Mouse (Mus musculus) activated CD4-positive, CD25-positive, alpha-beta regulatory T cell, adult 4 months (primary cell): Measurements from ENCODE around the gene Plagl2. TPM values are rescaled to one million over a fixed set of nuclear protein-coding genes. Genes with fewer than 3 reads are reported as not detected.

Experiments
- ATAC-seq: one replicate; pipeline ENCODE4 v1.8.0; 2017
- polyA plus RNA-seq, 2 experiments: library from polyadenylated mRNA; unstranded; fragments of 100-300 nt; shearing (Covaris generic); gene quantifications; one replicate each; pipeline ENCODE4 v1.2.1; 2017

The Plagl2 gene
- polyA plus RNA-seq, 2 experiments from 2014 or later: 20.9 to 26.3 TPM

DNA sequence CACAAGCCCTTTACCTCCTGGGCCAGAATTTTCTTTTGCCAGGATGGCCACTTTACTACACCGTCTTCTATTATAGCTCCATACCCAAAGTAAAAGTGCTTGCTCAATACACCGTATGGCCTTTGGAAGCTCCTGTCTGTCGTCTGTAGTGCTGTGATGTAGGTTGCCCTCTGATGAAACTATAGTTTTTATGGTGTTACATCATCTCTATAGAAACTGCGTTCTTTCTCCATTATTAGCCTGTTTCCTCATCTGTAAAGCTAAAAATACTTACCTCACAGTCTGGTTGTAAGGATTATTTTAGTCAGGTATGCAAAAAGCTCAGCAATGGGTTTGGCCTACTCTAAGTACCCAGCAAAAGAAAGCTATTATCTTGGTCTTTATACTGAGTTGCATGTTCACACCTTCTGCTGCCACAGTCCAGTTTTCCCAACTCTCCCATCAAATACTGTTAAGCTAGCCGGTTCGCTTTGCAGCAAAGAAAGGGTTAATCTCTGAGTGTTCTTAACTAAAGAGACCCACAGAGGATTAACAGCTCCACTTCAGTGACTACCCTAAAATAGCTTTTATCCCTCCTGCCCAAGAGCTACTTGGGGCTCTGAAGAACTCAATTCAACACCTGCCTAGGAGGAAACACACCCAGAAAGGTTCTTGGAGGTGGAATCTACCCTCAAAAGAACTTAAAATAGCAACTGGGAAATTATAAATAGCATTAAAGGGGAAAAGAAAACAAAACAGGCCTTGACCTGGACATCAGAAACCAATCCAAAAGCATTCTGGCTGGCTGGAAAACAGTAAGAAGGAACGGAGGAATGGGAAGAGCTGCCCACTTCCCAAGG, 2.0 kb downstream of the Plagl2 start:
- ATAC-seq: no peak

DNA sequence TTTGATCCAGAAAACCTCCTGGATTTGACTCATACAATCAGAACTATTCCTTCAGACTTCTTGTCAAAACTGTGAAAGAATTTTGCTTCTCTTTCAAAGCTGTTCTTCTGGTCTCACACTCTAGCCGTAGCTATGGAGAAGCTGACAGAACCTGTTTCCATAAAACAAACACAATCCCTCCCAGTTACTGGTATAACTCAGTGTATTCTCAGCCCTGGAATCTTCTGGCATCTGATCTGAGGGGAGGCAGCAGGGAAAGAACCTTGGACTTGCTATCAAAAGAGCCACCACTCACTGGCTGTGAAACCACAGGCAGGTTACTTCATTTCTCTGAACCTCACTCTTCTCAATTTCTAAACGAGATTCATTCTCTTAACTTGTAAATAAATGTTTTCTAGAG, 2.8 kb downstream of the Plagl2 start:
- no peak for ATAC-seq

DNA sequence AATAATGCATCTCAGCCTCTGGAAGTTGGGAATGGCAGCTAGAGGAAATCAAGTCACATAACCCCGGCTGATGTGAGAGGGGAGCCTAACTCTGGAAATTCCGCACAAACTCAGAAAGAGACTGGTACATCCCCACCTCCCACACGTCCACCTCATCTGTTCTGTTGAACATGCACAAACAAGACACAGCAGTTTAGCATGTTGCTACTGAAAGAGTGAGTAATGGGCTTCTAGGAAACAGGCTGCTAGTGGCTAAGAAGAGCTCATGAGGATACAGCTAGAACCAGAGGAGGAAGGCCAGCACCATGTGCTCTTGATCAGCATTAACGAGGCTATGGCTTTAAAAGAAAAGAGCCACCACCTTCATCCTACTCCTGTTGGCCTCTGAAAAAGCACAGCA, 3.3 kb downstream of the Plagl2 start:
- ATAC-seq: peak; percentile 30

DNA sequence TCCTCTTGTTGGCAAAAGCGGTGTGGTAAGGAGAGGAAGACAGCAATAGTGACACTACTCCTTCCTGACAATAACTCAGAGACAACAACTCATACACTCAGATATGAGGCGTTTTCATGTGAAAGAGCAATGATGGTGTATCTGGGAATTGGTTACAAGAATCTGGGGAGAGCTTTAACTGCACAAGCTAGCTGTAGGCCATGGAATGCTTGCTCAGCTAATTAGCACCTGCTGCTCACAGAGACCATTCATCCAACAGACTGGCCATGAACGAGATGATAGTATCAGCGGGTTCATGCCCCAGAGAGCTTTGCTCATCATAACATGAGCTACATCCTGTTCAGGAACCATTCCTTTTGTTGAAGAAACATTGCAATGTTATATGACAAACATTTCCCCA, 4.0 kb downstream of the Plagl2 start:
- no peak for ATAC-seq

DNA sequence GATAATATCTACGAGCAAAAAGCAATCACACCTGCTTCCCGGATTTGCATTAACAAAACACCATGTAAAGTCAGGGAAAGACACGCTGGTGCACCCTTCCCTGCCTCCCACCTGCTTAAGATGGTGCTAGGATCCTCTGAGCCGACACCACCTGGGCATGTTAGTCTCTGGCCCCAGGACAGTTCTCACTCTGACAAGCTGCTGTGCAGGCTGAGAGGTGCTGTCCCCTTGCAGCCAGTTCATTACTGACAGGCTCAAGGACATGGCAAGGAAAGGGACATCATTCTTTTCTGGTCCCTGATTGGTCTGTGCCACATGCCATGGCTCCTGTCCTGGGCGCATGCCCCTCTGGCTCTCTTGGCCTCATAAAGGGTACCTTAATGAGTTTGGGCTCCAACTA, 12.7 kb downstream of the Plagl2 start:
- no peak for ATAC-seq

DNA sequence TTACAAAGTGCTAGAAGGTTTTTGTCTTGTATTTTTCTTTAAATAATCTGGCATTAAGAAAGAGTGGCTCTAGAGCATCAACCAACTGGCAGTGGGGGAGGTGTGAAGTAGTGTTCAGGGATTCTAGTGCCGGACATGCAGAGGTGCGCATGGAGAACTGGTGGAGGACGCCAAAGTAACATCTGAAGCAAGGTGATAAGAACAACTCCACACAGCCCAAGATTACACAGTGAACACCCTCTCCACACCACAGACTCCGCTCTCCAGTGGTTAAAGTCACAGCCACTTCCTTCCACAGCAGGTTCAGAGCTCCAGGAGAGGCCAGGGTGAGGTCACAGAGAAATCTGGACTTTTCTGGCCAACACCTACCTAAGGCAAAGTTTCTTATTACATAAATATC, 13.3 kb downstream of the Plagl2 start:
- no peak for ATAC-seq

DNA sequence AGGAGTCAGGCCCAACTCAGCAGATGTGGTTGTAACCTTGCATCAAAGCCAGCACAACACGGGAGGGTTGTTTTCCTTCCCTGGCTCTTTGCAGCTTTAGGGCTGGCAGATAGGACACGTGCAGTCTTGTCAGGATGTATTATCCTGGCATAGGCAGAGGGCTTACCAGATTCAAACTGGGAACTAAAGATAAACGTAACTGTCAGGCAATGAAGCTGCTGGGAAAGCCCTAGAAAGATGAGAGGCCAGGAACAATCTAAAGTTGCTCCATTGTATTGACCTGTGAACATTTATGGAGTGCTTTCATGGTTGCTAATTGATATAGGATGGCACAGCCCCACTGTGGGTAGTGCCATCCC, 15.7 kb downstream of the Plagl2 start:
- ATAC-seq: no peak

DNA sequence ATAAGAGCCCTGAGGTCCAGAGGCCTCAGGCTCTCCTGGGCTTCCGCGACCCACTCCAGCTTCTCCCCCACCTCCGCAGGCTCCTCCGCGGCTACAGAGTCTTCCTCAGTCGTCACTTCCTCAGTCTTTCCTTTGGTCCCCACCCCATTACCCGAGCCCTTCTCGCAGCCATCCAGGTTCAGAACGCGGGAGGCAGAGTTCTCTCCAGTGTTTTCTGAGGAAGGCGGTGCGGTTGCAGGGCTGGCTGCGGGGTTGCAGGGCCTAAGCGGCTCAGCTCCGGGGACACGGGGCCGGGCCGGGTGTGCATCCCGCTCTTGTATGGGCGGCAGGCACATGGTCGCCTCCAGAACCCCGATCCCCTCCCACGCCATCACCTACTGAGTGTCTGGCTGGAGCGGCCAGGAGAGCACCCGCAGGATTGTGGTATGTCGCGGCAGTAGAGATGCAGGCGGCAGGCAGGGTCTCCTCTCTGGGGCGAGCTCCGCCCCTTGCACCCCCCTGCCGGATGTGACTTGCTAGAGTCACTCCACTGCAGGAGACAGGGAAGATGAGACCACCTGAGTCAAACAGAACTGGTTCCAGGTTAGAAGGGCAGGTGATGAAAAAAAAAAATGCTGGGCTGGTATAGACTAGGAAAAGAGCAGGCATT, 16.2 kb downstream of the Plagl2 start, which contains the start of gene Tspyl3:
Tspyl3 (minus strand) TSS at position 496 of the 649 bp plus-strand sequence.
- ATAC-seq: peak; percentile 82

DNA sequence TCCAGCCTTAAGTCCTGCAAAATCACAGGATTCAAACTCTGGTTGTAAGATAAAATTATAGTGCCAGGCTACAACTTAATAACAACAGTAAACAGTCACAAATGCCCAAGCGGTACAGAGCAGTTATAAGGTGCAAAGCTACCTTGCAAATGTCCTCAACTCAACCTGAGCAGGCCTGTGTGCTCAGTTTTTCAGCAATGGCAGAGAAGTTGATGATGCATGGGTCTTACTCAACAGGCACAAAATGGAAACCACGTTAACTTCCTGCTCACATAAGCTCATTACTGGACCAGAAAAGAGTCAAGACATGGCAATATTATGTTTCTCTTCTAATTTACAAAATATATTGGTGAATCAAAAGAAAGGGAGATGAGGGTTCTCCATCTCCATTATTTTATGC, 18.7 kb downstream of the Plagl2 start:
- ATAC-seq: no peak

DNA sequence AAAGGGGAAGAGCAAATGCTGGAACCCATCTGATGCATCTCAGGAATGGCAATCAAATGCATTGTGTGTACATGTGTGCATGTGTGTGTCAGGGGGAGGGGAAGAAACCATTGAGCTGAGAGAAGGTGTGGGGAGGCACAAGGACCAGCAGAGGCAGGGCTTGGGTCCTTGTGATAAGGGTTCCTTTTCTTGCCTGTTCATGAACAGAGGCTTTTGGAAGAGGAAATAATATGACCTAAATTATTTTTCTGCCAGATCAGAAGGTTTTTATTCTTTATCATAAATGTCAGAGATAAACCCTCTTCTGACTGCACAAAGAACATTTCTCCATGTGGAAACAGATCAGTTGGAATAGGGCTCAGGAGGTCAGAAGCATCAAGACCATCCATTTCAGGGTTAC, 19.1 kb downstream of the Plagl2 start:
- no peak for ATAC-seq

DNA sequence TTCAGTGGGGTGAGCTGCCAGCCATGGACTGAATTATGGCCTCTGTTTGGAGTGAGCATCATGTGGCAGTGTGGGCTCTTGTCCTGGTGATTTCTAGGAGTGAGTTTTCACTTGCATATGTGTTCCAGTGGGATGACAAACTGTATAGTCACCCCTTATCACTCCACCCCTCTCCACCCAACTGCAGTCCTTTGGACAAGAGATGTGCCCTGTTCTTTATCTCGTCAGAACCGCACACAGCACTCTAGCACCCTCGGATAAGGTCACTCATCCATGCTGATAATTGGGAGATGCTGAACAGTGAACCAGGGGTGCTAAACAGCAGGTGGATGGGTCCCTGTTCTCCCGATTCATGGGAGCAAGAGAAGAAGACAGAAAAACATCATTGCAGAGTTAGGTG, 19.6 kb downstream of the Plagl2 start:
- no peak for ATAC-seq

DNA sequence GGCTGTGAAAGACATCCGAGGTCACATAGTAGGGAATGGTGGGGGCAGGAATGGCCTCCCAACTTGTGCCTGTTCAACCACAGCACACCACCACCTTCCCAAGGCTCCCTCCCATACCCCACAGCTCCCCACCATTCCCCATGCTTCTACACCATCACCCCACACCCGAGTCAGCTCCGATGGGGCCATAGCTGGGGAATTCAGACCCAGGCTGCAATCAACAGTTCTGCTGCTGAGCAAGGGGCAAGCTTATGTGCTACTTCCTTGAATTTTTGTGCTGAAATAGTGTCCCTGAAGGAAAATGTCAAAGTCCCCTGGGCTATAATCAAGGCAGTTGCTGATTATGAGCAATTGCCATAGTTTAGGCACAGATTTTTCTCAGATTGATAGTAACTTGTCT, 22.7 kb downstream of the Plagl2 start:
- ATAC-seq: no peak

DNA sequence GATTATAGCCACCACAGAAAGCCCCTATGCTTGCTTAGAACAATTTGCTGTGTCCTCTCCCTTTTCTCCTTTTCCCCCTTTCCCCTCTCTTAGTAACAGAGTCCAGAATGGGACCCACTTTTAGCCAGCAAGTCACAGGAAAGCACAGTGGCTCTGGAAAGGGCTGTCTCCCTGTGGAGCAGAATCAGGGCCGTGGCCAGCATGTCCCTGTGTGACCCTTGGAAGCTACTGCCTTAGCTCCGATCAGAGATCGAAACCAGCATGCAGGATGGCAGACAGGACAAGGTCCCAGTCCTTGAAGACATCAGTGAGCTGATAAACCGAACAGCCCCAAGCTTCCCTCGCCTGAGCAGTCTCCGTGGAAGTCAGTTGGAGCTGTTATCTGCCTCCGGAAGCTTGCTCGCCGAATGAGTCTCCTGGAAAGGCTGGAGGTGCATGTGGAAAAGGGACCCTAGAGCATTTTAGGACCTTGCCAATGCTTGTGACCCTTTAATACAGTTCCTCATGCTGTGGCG, 23.3 kb downstream of the Plagl2 start:
- no peak for ATAC-seq

DNA sequence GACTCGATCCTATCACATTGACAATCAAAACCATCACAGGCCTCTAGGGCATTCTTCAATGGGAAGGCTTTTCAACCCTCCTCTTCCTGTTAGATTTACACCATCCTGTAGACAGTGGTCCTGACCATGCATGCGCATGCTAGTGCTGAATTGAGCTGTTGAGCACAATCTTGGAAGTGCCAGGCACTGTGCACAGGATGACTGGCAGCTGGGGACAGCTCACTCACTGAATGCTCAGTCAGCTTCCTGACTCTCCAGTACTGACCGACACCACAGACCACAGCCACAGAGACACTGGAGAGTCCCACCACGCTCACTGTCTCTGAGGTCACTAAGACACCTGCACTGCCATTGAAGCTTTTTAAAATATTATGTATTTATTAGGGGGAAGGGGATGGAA, 25.8 kb downstream of the Plagl2 start:
- peak; percentile 12 for ATAC-seq

DNA sequence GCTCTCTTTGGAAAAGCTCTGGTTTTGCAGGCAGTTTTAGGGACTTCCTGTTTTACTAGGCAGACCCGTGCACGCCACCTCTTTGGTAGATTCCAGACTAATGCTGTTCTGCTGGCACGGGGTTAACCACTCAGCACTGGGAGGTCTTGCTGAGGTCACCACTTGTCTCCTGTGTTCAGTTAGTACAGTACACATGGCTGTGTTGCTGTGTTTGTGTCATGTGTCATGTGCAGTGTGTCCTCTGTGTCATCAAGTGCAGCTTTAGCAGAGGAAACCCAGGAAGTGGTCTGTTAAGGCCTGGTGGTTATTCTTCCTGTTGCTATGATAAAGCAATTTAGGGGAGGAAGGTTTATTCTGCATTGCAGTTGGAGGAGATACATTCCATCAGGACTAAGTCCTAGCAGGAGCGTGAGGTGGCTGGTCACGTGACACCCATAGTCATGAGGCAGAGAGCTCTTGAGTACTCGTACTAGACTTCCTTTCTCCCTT, 26.4 kb downstream of the Plagl2 start:
- ATAC-seq: peak; percentile 94

DNA sequence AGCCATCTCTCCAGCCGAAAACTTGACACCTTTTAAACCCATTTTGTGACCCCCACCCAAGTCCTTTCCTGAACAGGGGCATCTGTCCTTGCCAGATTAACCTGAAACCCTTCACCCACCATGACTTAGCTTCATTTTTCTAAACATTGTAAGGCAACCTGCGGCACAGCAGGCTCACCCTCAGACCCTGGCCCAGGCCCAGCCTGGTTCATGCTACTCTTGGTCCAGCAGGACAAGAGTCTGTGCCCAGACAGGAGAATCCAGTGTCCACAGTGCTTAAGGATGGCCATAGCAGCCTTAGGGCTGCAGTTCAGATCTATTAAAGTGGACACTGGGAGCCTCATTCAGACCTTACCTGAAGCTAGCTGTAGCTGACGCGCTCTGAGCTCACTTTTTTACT, 27.9 kb downstream of the Plagl2 start:
- no peak for ATAC-seq

DNA sequence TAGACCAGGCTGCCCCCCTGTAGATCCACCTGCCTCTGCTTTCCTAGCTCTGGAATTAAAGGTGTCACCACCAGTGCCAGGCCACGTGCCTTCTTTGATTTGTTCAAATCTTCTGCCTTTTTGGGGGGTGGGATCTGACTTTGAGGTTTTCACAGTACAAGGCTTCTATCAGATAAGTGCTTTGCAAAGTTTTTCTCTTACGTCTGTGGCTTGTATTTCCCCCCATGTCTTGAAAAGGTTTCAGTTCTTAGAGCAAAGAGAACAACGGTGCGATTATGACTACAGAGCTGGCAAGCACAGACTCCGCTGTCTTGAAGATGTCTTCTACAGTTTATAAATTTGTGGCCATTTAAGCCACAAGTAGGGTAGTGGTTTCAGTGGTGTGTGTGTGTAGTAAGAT, 29.8 kb downstream of the Plagl2 start:
- ATAC-seq: peak; percentile 21

DNA sequence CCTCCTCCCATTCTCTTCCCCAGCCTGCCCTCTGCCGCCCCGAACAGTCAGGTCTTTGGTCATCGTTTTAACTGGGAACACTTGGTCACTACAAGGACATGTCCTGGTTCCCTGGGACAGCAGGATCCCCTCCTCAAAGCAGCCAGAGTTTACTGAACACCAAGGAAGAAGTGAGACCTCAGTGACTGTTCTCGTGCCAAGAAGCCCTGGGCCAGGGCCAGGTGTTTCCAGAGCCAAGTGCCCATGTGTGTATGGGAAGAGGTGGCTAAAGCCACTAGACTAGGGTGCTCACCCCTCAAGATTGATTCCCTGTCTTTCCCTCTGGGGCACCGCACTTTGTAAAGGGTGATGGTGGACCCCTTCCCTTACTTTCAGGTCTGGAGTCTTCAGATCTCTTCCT, 31.9 kb downstream of the Plagl2 start:
- ATAC-seq: no peak

DNA sequence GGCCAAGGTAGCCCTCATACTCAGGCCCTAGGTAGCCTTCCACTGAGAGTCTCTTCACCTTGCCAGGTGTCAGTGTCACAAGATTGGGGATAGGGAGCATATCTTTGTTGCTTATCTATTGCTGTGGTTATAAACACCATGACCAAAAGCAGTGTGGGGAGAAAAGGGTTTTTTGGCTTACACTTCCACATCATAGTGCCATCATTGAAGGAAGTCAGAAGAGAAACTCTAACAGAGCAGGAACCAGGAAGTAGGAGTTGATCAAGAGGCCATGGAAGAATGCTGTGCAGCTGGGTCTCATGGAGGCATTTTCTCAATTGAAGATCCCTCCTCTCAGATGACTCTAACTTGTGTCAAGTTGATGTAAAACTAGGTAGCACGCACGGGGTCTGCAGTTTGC, 33.1 kb downstream of the Plagl2 start:
- no peak for ATAC-seq

DNA sequence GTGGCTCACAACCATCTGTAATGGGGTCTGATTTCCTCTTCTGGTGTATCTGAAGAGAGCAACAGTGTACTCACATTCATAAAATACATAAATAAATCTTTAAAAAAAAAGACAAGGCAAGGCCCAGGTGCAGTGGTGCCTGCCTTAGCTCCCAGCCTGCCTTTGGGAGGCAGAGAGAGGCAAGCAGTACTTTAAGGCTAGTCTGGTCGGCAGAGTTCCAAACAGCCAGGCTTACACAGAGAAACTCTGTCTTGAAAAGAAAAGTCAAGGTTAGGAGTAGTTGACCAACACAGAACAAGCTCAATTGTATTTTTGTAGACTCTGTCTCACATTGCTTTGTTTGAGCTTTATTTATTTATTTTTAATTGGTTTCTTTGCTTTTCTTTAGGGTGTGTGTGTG, 38.5 kb downstream of the Plagl2 start:
- no peak for ATAC-seq

DNA sequence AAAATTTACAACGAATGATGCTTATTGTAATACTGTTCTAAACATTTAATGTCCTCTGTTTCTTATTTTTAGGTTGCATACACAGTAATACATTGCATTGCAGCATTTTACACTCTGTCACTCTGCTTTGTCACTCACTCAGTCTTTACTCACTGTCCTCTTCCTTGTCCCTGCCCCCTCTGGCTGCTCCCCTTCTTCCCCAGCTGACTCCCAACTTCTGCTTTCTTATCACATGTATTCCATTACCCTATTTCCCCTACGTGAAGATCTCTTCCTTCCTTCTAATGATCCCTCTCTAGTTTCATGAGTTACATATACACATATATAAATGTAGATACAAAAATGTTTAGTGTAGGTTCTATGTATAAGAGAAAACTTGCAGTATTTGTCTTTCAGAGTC, 42.1 kb downstream of the Plagl2 start:
- ATAC-seq: no peak

DNA sequence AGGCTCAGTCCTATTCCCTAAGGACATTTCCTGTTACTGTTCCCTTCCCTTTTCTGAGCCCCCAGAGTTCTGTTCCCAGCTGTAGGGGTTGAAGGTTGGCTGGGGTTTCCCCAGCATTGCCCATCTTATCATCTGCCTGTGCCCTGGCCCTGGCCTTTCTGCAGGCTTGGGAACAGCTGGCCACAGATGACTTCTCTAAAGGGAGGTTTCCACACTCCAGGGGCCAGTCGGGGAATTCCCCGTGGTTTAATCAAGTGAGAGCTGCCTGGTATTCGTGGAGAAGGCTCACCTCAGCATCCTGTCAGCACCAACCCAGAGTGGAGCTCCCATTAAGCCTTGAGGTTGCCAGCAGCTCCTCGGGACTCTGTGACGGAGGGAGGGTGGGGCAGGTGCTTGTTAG, 42.7 kb downstream of the Plagl2 start:
- ATAC-seq: no peak

DNA sequence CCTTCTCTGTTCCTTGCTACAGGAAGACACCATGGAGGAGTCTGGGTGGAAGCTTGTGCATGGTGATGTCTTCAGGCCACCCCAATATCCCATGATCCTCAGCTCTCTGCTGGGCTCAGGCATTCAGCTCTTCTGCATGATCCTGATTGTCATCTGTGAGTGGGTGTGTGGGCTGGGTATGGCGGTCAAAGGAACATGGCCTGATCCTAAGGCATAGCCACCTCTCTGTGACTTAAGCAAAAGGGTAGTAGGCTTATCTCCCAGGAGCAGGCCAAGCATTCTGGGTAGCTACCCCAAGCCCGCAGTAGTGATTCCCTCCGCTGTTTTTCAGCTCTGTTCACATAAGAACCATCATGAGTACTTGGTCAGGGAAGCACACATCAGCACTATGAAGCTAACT, 47.0 kb downstream of the Plagl2 start:
- ATAC-seq: no peak

DNA sequence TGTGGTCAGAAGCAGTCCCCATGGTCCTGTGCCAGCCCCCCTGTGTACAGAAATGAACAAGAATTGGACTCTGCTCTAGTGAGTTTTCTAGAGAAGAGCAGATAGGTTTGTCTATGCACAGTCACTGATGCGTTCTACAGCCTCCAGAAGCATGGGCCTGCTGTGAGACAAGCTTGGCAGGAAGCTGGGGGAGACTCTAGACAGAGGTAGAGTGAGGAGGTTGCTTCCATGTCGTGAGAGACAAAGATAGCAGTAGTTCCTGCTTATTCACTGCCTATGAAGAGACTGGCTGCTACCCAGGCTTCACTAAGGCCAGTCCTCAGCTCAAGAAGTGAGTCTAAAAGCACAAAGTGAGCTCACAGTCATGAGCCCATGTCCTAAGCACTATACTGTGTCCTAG, 50.0 kb downstream of the Plagl2 start:
- no peak for ATAC-seq
